ENCODE assay signal across 9 mouse cellular contexts in genomic region chr3:146792144-146792748, GRCm38 (mm10). TPM values are rescaled to one million over a fixed set of nuclear protein-coding genes. Genes with fewer than 3 reads are reported as not detected.
DNase-seq lines count a peak whose midpoint lies in the region; ATAC-seq and TF ChIP-seq lines count a peak whose summit lies in the region.
"Had no signal": no experiment of that assay in that cellular context is flagged by ENCODE, and none has a peak within 500 bp of the region (broad histone marks: within the 10 kb centered on the region; RNA-seq: fewer than 3 reads in every experiment).

No protein-coding gene starts in this region.

- ATAC-seq in heart, postnatal 0 days (ENCODE audit: insufficient read depth, low read depth): no peak
- no peak for ATAC-seq in lung, embryonic 14.5 days (ENCODE audit: insufficient read depth)

- H3K27ac ChIP-seq in heart, postnatal 0 days (ENCODE audit: low read depth): no peak overlapping the region
- H3K27ac ChIP-seq in lung, embryonic 14.5 days (ENCODE audit: low read depth): no peak overlapping the region

- TF ChIP-seq CTCF in heart, postnatal 0 days (IDR thresholded peaks at IDR 0.05; ENCODE audit: low read depth): peak; percentile 52
- peak; percentile 31; the same call in 1 of the 2 replicates for TF ChIP-seq CTCF in lung, embryonic 14.5 days (IDR thresholded peaks at IDR 0.05; ENCODE audit: low read depth)

- peaks cover 13% of the 10 kb centered on the region; the same call in 1 of the 2 replicates for H3K36me3 ChIP-seq in heart, postnatal 0 days (replicated peaks; ENCODE audit: control insufficient read depth, insufficient read depth, low read length)
- 0 out of 2 replicates have a peak, but pooled peaks cover 2% of the 10 kb centered on the region for H3K36me3 ChIP-seq in lung, embryonic 14.5 days (ENCODE audit: insufficient read depth)

- H3K4me3 ChIP-seq in heart, postnatal 0 days (ENCODE audit: low read depth, low read length): no peak overlapping the region
- H3K4me3 ChIP-seq in lung, embryonic 14.5 days (ENCODE audit: low read depth, low read length): no peak overlapping the region

- no peak overlapping the region for H3K4me2 ChIP-seq in heart, postnatal 0 days (ENCODE audit: low read depth, low read length)
- H3K4me2 ChIP-seq in lung, embryonic 14.5 days: no peak overlapping the region

- no peak overlapping the region for H3K9ac ChIP-seq in heart, postnatal 0 days (replicated peaks; ENCODE audit: low read depth, low read length)
- no peak overlapping the region for H3K9ac ChIP-seq in lung, embryonic 14.5 days

- WGBS in heart, postnatal 0 days: 79% methylated on average over 3 of the region's 3 CpGs
- 82% methylated on average over 3 of the region's 3 CpGs for WGBS in lung, embryonic 14.5 days

- no peak for TF ChIP-seq EP300 in heart, postnatal 0 days (IDR thresholded peaks at IDR 0.05; ENCODE audit: low read depth)

- DNase-seq in heart, postnatal 0 days (ENCODE audit: low spot score): no peak
- DNase-seq in heart, postnatal 4 days: no peak
- peak; percentile 68 for DNase-seq in lung, embryonic 14.5 days
- DNase-seq in lung, adult 18-20 months: no peak
- DNase-seq in NIH3T3 (ENCODE audit: low read depth): peak; percentile 59
- peak; percentile 38 for DNase-seq in retina, embryonic 14.5 days (ENCODE audit: low spot score)
- DNase-seq in embryo, embryonic 9.5 days (ENCODE audit: extremely low spot score): no peak
- no peak for DNase-seq in gastrocnemius, postnatal 14 days
- DNase-seq: cerebellum, adult 9-10 months had no signal

- H3K27me3 ChIP-seq in heart, postnatal 0 days (ENCODE audit: control insufficient read depth, insufficient read depth, low read length): no peaks in the 10 kb centered on the region
- no peaks in the 10 kb centered on the region for H3K27me3 ChIP-seq in lung, embryonic 14.5 days (ENCODE audit: insufficient read depth, low read length)

- H3K4me1 ChIP-seq in heart, postnatal 0 days (ENCODE audit: control insufficient read depth, insufficient read depth): no peaks in the 10 kb centered on the region
- H3K4me1 ChIP-seq in lung, embryonic 14.5 days (ENCODE audit: insufficient read depth): no peaks in the 10 kb centered on the region

- intact Hi-C loops in gastrocnemius, postnatal 14 days (cut with DNase I; ENCODE audit: low total_unique reads): loop anchor here (5.0 kb wide), 1 partner anchor 120 kb away; no protein-coding TSS in a partner anchor

- H3K9me3 ChIP-seq in heart, postnatal 0 days (replicated peaks; ENCODE audit: control insufficient read depth, low read length): no peaks in the 10 kb centered on the region
- H3K9me3 ChIP-seq in lung, embryonic 14.5 days (ENCODE audit: low read depth, low read length): no peaks in the 10 kb centered on the region

RNA-seq across cellular contexts. Expression of gene Prkacb, which starts 20.5 kb away (rescaled TPM):
- total RNA-seq in heart, postnatal 0 days (2014; rRNA removed; ENCODE audit: low replicate concordance): 53.1 and 58.6 TPM in 2 replicates
- polyA plus RNA-seq in heart, postnatal 0 days (2015; fragmentation: Nextera tagmentation; extraction: Ambion mirVana): 38.0 and 41.7 TPM in 2 replicates
- 100 to 1,000 TPM in 1 of 2 experiments, 10 to 100 TPM in 1; 93.6 to 106 TPM for total RNA-seq in heart, postnatal 4 days (2021)
- 69.6 and 74.8 TPM in 2 replicates for polyA plus RNA-seq in lung, embryonic 14.5 days (2014; fragmentation: Nextera tagmentation; extraction: Ambion mirVana)
- total RNA-seq in gastrocnemius, postnatal 14 days (2021): 10 to 100 TPM; 46.0 to 46.4 TPM

RNA-seq across cellular contexts. Expression of gene Ttll7, which starts 59.9 kb away (rescaled TPM):
- total RNA-seq in heart, postnatal 0 days (2014; rRNA removed; ENCODE audit: low replicate concordance): 6.6 and 6.7 TPM in 2 replicates
- 1.2 and 1.5 TPM in 2 replicates for polyA plus RNA-seq in heart, postnatal 0 days (2015; fragmentation: Nextera tagmentation; extraction: Ambion mirVana)
- total RNA-seq in heart, postnatal 4 days (2021): 1 to 10 TPM; 2.5 to 2.6 TPM
- 2.5 and 3.8 TPM in 2 replicates for polyA plus RNA-seq in lung, embryonic 14.5 days (2014; fragmentation: Nextera tagmentation; extraction: Ambion mirVana)
- 10 to 100 TPM; 21.2 to 24.9 TPM for total RNA-seq in gastrocnemius, postnatal 14 days (2021)

Comparison
In these comparisons a context has a peak if more than half of its experiments do, and no peak if none do; other contexts are left out.
1. DNase-seq: peak in lung, embryonic 14.5 days (single experiment), NIH3T3 (single experiment) and retina, embryonic 14.5 days (single experiment); none in heart, postnatal 0 days (single experiment), heart, postnatal 4 days (single experiment), lung, adult 18-20 months (0 of 2), embryo, embryonic 9.5 days (single experiment) and gastrocnemius, postnatal 14 days (single experiment).